Mouse (Mus musculus) lung, postnatal 36 days (tissue): Measurements from ENCODE around the gene Hp1bp3.
A peak's percentile ranks its signal among the peaks of the same experiment; 100 is the strongest.

Source experiments
- DNase-seq: peaks from one replicate; pipeline ENCODE4 v3.0.0; 2022; ENCODE audit warnings: mixed read lengths

Hp1bp3 gene

GRCm38 (mm10) chr4:138216200-138216890 lies at the start of gene Hp1bp3:
Gene Hp1bp3 (plus strand): TSS chr4:138216296.
- peak; percentile 82 for DNase-seq

GRCm38 (mm10) chr4:138166519-138166918 lies 49.6 kb upstream of the Hp1bp3 start:
- no peak for DNase-seq

- peak; percentile 7 for DNase-seq
Measured at GRCm38 (mm10) chr4:138168162-138168561, 47.9 kb upstream of the Hp1bp3 start.

GRCm38 (mm10) chr4:138169420-138169819 lies 46.7 kb upstream of the Hp1bp3 start:
- DNase-seq: no peak

GRCm38 (mm10) chr4:138172686-138173085 lies 43.4 kb upstream of the Hp1bp3 start:
- no peak for DNase-seq

GRCm38 (mm10) chr4:138179391-138179790 lies 36.7 kb upstream of the Hp1bp3 start:
- DNase-seq: peak; percentile 69

- DNase-seq: no peak
Measured at GRCm38 (mm10) chr4:138180719-138181118, 35.4 kb upstream of the Hp1bp3 start.

- no peak for DNase-seq
Measured at GRCm38 (mm10) chr4:138184056-138184455, 32.0 kb upstream of the Hp1bp3 start.

GRCm38 (mm10) chr4:138184573-138184981 lies 31.5 kb upstream of the Hp1bp3 start:
- peak; percentile 11 for DNase-seq

GRCm38 (mm10) chr4:138185961-138186360 lies 30.1 kb upstream of the Hp1bp3 start:
- DNase-seq: no peak

- DNase-seq: no peak
Measured at GRCm38 (mm10) chr4:138187995-138188394, 28.1 kb upstream of the Hp1bp3 start.

GRCm38 (mm10) chr4:138192561-138192960 lies 23.5 kb upstream of the Hp1bp3 start:
- no peak for DNase-seq

GRCm38 (mm10) chr4:138200769-138201168 lies 15.3 kb upstream of the Hp1bp3 start:
- no peak for DNase-seq

- no peak for DNase-seq
Measured at GRCm38 (mm10) chr4:138201696-138202095, 14.4 kb upstream of the Hp1bp3 start.

- DNase-seq: no peak
Measured at GRCm38 (mm10) chr4:138210116-138210515, 6.0 kb upstream of the Hp1bp3 start.

GRCm38 (mm10) chr4:138213861-138214260 lies 2.2 kb upstream of the Hp1bp3 start:
- peak; percentile 67 for DNase-seq

GRCm38 (mm10) chr4:138215671-138216199 lies 361 bp upstream of the Hp1bp3 start:
- DNase-seq: peak; percentile 50

GRCm38 (mm10) chr4:138216891-138217392 lies 846 bp downstream of the Hp1bp3 start:
- DNase-seq: peak; percentile 99

GRCm38 (mm10) chr4:138217441-138217840 lies 1.3 kb downstream of the Hp1bp3 start:
- DNase-seq: peak; percentile 8

- DNase-seq: no peak
Measured at GRCm38 (mm10) chr4:138217951-138218685, 2.0 kb downstream of the Hp1bp3 start.

GRCm38 (mm10) chr4:138219331-138219730 lies 3.2 kb downstream of the Hp1bp3 start:
- DNase-seq: no peak

GRCm38 (mm10) chr4:138220761-138221160 lies 4.7 kb downstream of the Hp1bp3 start:
- DNase-seq: no peak

- no peak for DNase-seq
Measured at GRCm38 (mm10) chr4:138221406-138221805, 5.3 kb downstream of the Hp1bp3 start.

GRCm38 (mm10) chr4:138222396-138222795 lies 6.3 kb downstream of the Hp1bp3 start:
- DNase-seq: no peak
